Mouse (Mus musculus): ENCODE measurements around the gene Mre11a. TPM values are rescaled to one million over a fixed set of nuclear protein-coding genes. Genes with fewer than 3 reads are reported as not detected.
"Not testable (repeated sequence)": the region's sequence is repeated elsewhere in the genome, so short reads cannot be mapped to it uniquely, and the experiment has no call there.

The Mre11a gene
- polyA plus RNA-seq, 1 experiment from 2014 or later, result 15.5 TPM

DNA sequence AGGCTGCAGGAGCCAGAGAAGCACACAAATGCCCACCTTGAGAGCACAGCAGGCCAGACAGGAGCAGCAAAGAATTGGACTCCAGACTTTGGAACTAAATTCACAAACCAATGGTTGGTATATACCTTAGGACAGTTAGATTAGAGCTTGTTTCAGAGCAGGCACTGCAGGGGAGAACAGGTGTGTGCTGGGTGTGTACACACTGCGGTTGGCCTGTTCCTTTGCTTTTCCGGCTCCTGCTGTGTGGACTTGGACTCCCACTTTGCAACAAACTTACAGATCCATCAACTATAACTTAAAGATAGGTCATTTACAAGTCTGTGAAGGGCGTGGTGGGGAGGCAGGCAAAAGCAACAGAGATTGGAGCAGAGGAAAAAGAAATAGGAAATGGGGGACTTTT is 74.3 kb downstream of the Mre11a start:
- Histone ChIP-seq H3K4me3 (no peak overlapping the region), H3K27ac (no peak overlapping the region), H3K4me2 (no peak overlapping the region), H3K27me3 (peaks cover 54% of the 10 kb centered on the region), H3K9me3 (no peaks in the 10 kb centered on the region), H3K9ac (no peak overlapping the region), H3K36me3 (no peaks in the 10 kb centered on the region), H3K4me1 (replicated peaks) (peaks cover 15% of the 10 kb centered on the region)
- WGBS, result 88% methylated on average over 3 of the region's 3 CpGs
- no peak for ATAC-seq (ENCODE audit: low FRiP score)

DNA sequence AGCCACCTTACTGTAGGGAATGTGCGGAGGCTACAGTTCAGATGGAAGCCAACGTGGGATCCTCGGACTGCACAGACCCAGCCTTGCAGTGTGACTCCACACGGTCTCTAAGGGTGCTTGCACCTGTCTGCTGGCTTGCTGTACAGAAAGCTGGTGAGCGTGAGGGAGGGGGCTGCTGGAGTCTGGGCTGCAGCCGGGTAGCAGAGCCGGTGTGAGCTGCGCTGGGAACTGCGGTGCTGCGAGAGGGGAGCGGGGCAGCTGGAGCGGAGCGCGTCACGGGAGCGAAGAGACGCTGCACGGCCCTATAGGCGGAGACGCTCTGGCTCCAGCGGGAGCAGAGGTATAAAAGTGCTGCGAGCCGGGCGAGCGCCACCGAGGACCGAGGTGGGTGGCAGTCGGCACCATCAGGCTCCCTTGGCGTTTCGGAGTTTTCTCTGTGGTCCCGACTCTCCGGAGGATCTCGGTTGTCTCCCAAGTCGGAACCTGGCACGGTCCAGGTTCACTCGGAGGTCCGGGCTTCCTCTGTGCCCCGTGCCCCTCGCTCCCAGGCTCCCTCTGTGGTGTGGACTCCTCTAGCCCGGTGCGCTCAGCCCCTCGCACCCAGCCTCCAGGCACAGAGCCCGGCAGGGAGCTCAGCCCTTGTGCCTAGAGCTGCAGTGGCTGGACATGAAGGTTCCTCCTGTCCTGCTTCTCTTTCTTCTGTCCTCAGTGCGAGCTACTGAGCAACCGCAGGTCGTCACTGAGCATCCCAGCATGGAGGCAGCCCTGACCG is 75.6 kb downstream of the Mre11a start, which contains the start of gene Gpr83:
Gene Gpr83 (plus strand): TSS at position 343 of the 772 bp plus-strand sequence.
- 2% methylated on average over 47 of the region's 47 CpGs for WGBS
- no peaks in the 10 kb centered on the region for H3K36me3 ChIP-seq
- peaks cover 54% of the 10 kb centered on the region for H3K27me3 ChIP-seq
- H3K27ac ChIP-seq, result no peak within 1 kb of the TSS
- peak; percentile 95 for ATAC-seq (ENCODE audit: low FRiP score)
- H3K9ac ChIP-seq, result peak within 1 kb of the TSS; percentile 76
- no peaks in the 10 kb centered on the region for H3K9me3 ChIP-seq
- peaks cover 15% of the 10 kb centered on the region for H3K4me1 ChIP-seq (replicated peaks)
- peak within 1 kb of the TSS; percentile 52 for H3K4me3 ChIP-seq
- H3K4me2 ChIP-seq, result peak within 1 kb of the TSS; percentile 96

DNA sequence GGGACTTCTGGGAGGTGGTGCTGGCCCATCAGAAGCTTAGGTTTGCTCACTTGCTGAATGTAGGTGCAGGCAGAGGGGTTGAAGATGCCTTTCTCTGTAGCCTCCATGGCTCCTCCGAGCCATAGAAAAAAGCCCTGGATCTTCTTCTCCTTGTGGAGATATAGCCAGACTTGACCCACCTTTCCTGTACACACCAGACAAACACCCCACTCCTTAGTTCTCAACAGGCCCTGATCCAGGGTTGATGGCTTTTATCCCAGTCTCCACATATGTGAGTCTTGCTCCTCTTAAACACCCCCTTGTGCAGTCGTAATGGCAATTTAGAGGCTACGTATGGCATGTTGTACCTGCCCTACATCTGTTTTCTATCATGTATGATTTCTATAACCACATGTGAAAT is 78.7 kb downstream of the Mre11a start:
- WGBS, result 94% methylated on average over 3 of the region's 3 CpGs
- Histone ChIP-seq H3K27me3 (peaks cover 50% of the 10 kb centered on the region), H3K9ac (no peak overlapping the region), H3K4me2 (no peak overlapping the region), H3K36me3 (no peaks in the 10 kb centered on the region), H3K27ac (no peak overlapping the region), H3K4me3 (no peak overlapping the region), H3K4me1 (replicated peaks) (peaks cover 12% of the 10 kb centered on the region), H3K9me3 (no peaks in the 10 kb centered on the region)
- no peak for ATAC-seq (ENCODE audit: low FRiP score)

DNA sequence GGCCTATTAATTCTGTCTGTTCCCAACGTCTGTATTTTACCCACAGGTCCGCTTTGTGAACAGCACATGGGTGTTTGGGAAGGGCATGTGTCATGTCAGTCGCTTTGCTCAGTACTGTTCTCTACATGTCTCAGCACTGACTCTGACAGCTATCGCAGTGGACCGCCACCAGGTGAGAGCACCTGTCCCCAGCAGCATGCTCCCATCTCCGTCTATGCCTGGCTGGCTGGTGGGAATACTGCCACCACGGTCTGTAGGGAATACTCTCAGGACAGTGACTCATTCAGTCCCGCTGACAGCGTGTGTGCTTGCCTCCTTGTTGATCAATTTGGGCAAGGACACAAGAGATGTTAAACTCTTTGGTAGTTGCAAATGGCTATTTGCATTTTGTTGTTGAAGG is 80.3 kb downstream of the Mre11a start:
- H3K4me3 ChIP-seq, result no peak overlapping the region
- H3K9ac ChIP-seq, result no peak overlapping the region
- no peak overlapping the region for H3K27ac ChIP-seq
- H3K27me3 ChIP-seq, result peaks cover 34% of the 10 kb centered on the region
- ATAC-seq (ENCODE audit: low FRiP score), result no peak
- H3K4me1 ChIP-seq (replicated peaks), result peaks cover 8% of the 10 kb centered on the region
- no peak overlapping the region for H3K4me2 ChIP-seq
- 83% methylated on average over 9 of the region's 9 CpGs for WGBS
- no peaks in the 10 kb centered on the region for H3K9me3 ChIP-seq
- H3K36me3 ChIP-seq, result no peaks in the 10 kb centered on the region

DNA sequence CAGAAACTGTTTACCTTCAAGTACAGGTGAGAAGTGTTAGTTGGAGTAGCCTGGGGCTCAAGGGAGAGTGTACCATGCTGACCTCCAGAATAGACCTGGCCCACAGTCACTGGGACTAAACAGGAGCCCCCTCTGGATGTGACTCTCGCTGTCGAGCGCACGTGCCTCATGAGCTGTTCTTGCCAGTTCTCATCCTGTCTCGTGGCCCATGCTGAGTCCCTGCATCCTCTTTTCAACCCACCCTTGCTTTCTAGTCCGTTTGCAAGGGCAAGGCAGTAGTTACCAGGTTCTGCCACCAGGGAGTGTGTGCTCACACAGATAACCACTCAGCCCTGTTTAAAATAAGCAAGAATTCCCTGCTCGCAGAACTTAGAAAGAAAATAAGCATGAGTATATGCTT is 82.5 kb downstream of the Mre11a start:
- Histone ChIP-seq H3K36me3 (no peaks in the 10 kb centered on the region), H3K4me3 (no peak overlapping the region), H3K9ac (no peak overlapping the region), H3K9me3 (no peaks in the 10 kb centered on the region), H3K4me2 (no peak overlapping the region), H3K4me1 (replicated peaks) (peaks cover 3% of the 10 kb centered on the region), H3K27ac (no peak overlapping the region), H3K27me3 (peaks cover 21% of the 10 kb centered on the region)
- peak; percentile 40; the same call in 1 of the 2 replicates for ATAC-seq (ENCODE audit: low FRiP score)
- 33% methylated on average over 7 of the region's 7 CpGs for WGBS

DNA sequence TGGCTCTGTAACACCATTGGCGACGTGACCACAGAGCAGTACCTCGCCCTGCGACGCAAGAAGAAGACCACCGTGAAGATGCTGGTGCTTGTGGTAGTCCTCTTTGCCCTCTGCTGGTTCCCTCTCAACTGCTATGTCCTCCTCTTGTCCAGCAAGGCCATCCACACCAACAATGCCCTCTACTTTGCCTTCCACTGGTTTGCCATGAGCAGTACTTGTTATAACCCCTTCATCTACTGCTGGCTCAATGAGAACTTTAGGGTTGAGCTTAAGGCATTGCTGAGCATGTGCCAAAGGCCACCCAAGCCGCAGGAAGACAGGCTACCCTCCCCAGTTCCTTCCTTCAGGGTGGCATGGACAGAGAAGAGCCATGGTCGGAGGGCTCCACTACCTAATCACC is 83.9 kb downstream of the Mre11a start:
- Histone ChIP-seq H3K27ac (no peak overlapping the region), H3K9ac (no peak overlapping the region), H3K27me3 (peaks cover 8% of the 10 kb centered on the region; the same call in 1 of the 2 replicates), H3K4me2 (no peak overlapping the region), H3K4me1 (replicated peaks) (peaks cover 13% of the 10 kb centered on the region), H3K4me3 (no peak overlapping the region), H3K9me3 (no peaks in the 10 kb centered on the region), H3K36me3 (no peaks in the 10 kb centered on the region)
- no peak for ATAC-seq (ENCODE audit: low FRiP score)
- 96% methylated on average over 8 of the region's 8 CpGs for WGBS

DNA sequence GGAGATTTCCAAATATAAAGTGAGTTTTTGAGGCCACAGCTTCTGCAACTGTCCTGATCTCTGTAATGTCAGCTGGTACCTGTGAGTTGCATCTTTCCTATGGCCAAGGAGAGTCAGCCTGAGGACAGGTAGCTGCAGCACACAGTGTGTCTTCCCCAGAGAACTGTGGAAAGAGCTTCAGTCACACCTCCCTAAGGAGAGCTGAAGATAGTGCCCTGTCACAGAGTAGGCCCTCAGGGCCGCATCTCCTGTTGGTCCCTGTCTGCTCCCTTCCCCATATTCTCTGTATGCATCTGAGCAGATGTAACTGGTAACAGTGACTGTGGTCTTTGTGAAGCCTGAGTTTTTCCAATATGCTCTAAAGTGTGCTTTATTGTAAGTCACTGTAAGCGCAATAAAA is 85.9 kb downstream of the Mre11a start:
- Histone ChIP-seq H3K27ac (no peak overlapping the region), H3K27me3 (0 out of 2 replicates have a peak, but pooled peaks cover 4% of the 10 kb centered on the region), H3K9ac (no peak overlapping the region), H3K9me3 (no peaks in the 10 kb centered on the region), H3K36me3 (no peaks in the 10 kb centered on the region), H3K4me1 (replicated peaks) (peaks cover 13% of the 10 kb centered on the region), H3K4me2 (no peak overlapping the region), H3K4me3 (no peak overlapping the region)
- WGBS, result 96% methylated on average over 2 of the region's 2 CpGs
- ATAC-seq (ENCODE audit: low FRiP score), result no peak

DNA sequence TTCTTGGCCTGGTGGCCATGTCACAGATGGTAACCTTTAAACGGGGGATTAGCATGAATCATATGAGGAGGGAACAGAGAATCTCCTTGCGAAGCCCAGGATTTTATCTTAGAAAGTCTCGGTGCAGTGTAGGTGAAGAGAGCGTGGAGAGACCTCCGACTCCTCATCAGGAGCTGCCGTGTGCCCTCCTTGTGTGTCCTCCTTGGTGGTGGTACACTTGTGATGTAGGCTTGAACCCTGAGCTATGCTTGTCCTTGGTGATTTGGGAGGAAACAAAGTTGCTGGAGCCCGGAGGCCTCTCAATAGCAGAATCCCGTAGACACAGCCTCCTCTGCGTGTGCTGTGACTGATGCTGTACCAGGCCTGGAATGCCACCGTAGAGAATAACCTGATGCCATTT is 86.3 kb downstream of the Mre11a start:
- H3K9me3 ChIP-seq, result no peaks in the 10 kb centered on the region
- 90% methylated on average over 10 of the region's 10 CpGs for WGBS
- no peak overlapping the region for H3K4me2 ChIP-seq
- no peak overlapping the region for H3K27ac ChIP-seq
- 0 out of 2 replicates have a peak, but pooled peaks cover 4% of the 10 kb centered on the region for H3K27me3 ChIP-seq
- no peak for ATAC-seq (ENCODE audit: low FRiP score)
- H3K4me1 ChIP-seq (replicated peaks), result peaks cover 13% of the 10 kb centered on the region
- H3K9ac ChIP-seq, result no peak overlapping the region
- H3K36me3 ChIP-seq, result no peaks in the 10 kb centered on the region
- H3K4me3 ChIP-seq, result no peak overlapping the region

DNA sequence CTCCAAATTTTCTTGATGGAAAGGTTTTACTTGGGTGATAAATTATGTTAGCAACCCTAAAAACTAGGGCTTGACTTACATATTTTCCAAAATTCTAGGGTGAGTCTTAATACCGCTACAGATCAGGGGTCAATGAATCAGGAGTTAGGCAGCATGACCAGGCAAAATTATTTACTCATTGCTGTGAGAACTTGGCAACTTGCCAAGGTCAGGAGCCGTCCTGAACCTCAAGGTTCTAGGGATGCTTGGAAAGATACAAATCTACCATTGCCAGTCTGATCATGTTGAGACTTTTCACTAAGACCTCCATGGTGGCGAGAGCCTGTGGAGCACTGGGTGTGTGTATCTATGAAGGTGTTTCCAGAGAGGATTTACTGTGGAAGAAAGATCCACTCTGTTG is 87.1 kb downstream of the Mre11a start:
- Histone ChIP-seq H3K27me3 (0 out of 2 replicates have a peak, but pooled peaks cover 4% of the 10 kb centered on the region), H3K9ac (no peak overlapping the region), H3K4me1 (replicated peaks) (peaks cover 13% of the 10 kb centered on the region), H3K4me3 (no peak overlapping the region), H3K27ac (no peak overlapping the region), H3K36me3 (no peaks in the 10 kb centered on the region), H3K4me2 (no peak overlapping the region), H3K9me3 (no peaks in the 10 kb centered on the region)
- ATAC-seq (ENCODE audit: low FRiP score), result 0 out of 2 replicates have a peak, but pooled peaks have one; percentile 1
- WGBS, result 63% methylated on average over 3 of the region's 3 CpGs

DNA sequence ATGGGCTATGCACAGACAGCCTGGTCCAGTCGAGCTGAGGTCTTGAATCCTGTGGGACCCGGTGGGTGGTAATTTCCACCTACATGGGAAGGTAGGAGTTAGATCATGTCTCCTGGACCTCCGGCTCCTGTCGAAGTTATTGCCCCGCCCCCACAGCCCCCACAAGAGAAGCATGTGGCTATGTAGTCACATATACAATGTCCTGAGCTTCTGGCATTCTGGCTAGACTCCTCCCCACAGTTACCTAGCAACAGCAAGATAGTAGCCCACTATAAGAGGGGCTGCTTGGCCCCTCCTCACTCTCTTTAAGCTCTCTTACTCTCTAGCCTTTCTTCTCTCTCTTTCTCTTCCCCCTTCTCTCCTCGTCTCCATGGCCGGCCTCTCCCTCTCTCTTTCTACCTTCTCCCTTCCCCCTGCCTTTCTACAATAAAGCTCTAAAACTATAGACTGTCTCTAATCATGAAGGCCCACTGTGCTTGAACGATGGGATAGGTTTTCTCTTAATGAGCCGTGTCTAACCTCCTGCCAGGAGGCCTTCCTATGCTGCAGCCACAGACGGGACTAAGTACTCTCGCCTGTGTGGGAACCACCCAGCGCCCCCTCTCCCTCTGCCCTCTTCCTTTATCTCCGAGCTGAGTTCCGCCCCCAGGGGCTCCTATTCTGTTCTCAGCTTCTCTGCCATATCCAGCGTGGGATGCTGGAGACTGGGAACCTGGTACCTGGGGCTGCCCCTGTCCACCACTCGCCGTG is 87.9 kb downstream of the Mre11a start:
- 18% methylated on average over 17 of the region's 17 CpGs for WGBS
- 0 out of 2 replicates have a peak, but pooled peaks cover 4% of the 10 kb centered on the region for H3K27me3 ChIP-seq
- no peak overlapping the region for H3K4me3 ChIP-seq
- no peak overlapping the region; the same call in 1 of the 2 replicates for H3K9ac ChIP-seq
- no peaks in the 10 kb centered on the region for H3K9me3 ChIP-seq
- ATAC-seq (ENCODE audit: low FRiP score), result peak; percentile 89
- peak overlapping the region; percentile 60; the same call in 1 of the 2 replicates for H3K27ac ChIP-seq
- H3K4me2 ChIP-seq, result peak overlapping the region; percentile 16; the same call in 1 of the 2 replicates
- H3K4me1 ChIP-seq (replicated peaks), result peaks cover 13% of the 10 kb centered on the region
- H3K36me3 ChIP-seq, result no peaks in the 10 kb centered on the region

DNA sequence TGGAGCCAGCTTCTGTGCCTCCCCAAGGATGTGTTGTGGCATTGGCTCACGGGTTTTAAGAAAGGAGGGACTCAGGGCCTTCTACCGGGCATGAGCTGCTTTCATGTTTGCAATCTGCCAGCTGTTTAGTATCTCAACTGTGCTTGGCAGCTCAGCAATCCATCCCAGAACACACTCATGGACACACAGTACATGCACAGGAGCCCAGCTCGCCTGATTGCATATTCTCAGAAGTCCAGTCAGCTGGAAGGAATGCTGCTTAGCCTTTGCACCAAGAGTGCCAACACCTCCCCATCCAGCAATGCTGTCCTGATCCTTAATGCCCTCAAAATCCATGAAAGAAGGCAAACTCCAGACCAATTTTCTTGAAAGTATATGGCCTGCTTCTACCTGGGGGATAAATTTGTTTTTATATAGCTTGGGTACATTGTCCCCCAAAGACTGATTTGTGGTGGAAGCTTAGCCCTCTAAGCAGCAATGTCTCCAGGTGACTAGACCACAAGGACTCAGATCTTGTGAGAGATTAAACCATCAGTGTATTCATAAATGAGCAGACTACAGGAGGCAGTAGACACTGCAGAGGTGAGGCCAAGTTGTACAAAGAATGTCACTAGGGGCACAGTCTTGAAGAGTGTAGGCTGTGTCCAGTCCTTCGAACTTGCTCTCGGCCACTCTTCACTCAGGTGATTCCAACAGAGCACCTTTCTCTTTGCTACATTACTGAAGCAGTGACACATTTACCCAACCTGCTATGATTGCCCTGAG is 91.5 kb downstream of the Mre11a start:
- Histone ChIP-seq H3K9ac (no peak overlapping the region), H3K4me3 (no peak overlapping the region), H3K4me1 (replicated peaks) (peaks cover 13% of the 10 kb centered on the region), H3K9me3 (no peaks in the 10 kb centered on the region), H3K36me3 (no peaks in the 10 kb centered on the region), H3K27me3 (no peaks in the 10 kb centered on the region), H3K27ac (no peak overlapping the region), H3K4me2 (no peak overlapping the region)
- no peak for ATAC-seq (ENCODE audit: low FRiP score)
- WGBS, result 80% methylated on average over 5 of the region's 5 CpGs

DNA sequence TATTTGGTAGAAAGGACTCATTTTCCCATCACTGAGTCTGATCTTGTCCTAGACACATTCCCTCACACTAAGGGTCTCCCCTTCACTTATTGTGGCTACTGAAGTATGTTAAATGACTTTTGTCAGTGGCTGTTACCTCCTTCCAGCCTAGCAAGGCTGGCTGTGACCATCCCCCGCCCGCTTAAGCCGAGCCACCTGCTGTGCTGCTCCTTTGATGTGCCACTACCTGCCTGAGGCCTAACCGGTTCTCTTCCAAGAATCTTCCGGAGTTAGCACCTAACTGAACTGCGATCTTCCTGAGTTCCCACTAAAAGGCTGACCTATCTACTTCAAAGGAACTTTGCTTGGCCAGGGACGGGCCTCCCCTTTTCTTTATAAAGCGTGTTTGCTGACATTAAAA is 92.1 kb downstream of the Mre11a start:
- H3K9me3 ChIP-seq; H3K27ac ChIP-seq; H3K9ac ChIP-seq; H3K4me3 ChIP-seq; H3K27me3 ChIP-seq; H3K36me3 ChIP-seq; H3K4me2 ChIP-seq; ATAC-seq (ENCODE audit: low FRiP score): not testable (repeated sequence)
- WGBS, result 39% methylated on average over 8 of the region's 8 CpGs
- H3K4me1 ChIP-seq (replicated peaks), result peaks cover 13% of the 10 kb centered on the region
